Mouse (Mus musculus): ENCODE data around the gene Hivep3. TPM values are rescaled to one million over a fixed set of nuclear protein-coding genes. Genes with fewer than 3 reads are reported as not detected.

The Hivep3 gene
- polyA plus RNA-seq, 1 experiment from 2014 or later: 6.8 TPM

DNA sequence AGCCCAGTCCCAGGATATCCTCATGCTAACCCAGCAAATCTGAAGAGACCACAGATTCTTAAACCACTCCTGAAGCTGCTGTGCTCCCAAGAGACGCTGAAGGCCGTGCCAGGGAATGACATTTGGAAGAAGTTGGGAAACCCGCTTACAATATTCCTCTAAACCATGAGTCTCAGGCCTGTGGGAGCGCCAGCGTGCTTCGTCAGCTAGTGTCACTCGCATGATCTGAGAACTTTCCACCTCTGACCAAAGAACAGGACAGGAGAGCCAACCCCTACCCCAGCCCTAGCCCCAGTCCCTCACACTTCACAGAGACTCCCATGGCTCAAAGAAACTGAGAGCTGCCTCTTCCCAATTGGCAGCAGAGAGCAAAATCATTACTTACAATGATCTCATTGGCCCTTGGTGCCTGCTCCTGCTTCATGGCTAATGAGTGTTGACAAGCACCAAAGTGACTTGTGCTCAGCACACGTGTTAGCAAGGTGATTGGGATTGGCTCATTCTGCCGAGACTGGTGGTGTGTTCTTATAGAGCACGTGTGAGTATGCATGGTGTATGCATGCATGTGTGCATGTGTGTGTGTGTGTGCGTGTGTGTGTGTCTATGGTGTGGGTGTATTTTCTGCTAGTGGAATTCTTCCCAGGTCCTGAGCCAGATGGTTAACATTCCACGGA is 247.6 kb downstream of the Hivep3 start:
- H3K9me3 ChIP-seq (replicated peaks): no peaks in the 10 kb centered on the region
- H3K4me2 ChIP-seq (replicated peaks): no peak overlapping the region
- H3K4me3 ChIP-seq (replicated peaks): no peak overlapping the region
- H3K4me1 ChIP-seq: peaks cover 9% of the 10 kb centered on the region; the same call in 1 of the 2 replicates
- H3K27me3 ChIP-seq: no peaks in the 10 kb centered on the region
- no peak overlapping the region for H3K9ac ChIP-seq
- H3K36me3 ChIP-seq: no peaks in the 10 kb centered on the region
- no peak overlapping the region for H3K27ac ChIP-seq (replicated peaks)
- 72% methylated on average over 12 of the region's 12 CpGs for WGBS
- no peak for ATAC-seq (ENCODE audit: insufficient number of reproducible peaks, low FRiP score, low TSS enrichment, low read depth)

DNA sequence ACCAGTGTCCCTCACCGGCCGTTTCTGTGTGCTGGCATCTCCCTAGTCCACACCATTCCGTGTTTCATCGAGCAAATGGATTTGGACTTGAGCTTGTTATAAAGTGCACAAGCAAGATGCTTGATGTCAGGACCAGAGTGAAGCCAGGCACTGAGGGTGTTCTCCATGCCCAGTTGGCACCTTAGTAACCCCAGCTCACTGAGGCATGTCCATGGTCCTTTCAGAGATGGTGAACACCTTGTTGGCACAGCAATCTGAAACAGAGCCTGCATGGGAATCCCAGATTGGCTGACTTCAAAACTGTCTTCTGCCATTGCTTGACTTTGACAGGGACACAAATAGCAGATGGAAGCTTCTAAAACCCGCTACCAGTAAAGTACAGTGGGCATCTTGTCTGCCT is 252.5 kb downstream of the Hivep3 start:
- no peak overlapping the region for H3K4me3 ChIP-seq (replicated peaks)
- H3K9me3 ChIP-seq (replicated peaks): no peaks in the 10 kb centered on the region
- WGBS: 73% methylated on average over 5 of the region's 5 CpGs
- H3K4me1 ChIP-seq: peaks cover 5% of the 10 kb centered on the region; the same call in 1 of the 2 replicates
- ATAC-seq (ENCODE audit: insufficient number of reproducible peaks, low FRiP score, low TSS enrichment, low read depth): no peak
- no peaks in the 10 kb centered on the region for H3K36me3 ChIP-seq
- H3K9ac ChIP-seq: no peak overlapping the region
- H3K4me2 ChIP-seq (replicated peaks): no peak overlapping the region
- no peak overlapping the region for H3K27ac ChIP-seq (replicated peaks)
- no peaks in the 10 kb centered on the region for H3K27me3 ChIP-seq

DNA sequence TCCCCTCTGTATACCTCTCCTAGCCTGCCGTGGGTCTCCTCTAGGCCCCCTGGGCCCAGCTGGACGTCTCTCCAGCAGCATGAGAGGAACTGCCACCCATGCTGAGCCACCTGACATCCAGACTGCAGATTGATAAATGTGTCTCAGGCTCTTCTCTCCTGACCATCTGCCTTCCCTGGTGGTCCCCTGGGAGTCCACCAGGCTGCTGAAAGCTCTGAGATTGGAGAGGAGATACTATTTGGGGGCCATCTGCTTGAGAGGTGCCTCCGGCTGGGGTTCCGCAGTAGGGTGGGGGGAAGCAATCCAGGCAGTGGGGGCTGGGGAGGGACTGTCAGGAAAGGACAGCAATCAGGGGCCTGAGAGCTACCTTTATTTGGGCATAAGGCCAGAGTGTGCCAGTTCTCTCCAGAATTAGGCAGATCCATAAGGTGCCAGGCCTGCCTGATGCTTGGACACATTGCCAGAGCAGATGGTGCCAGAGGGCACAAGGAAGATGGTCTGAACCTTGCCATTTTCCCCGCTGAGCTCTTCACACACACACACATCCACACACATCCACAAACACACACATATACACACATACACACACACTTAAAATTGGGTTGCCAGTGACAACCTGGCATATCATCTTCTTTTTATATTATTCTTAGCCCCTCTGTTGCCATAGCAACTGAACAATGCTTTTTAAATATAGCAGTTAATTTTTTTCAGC is 253.2 kb downstream of the Hivep3 start:
- Histone ChIP-seq H3K9me3 (replicated peaks) (no peaks in the 10 kb centered on the region), H3K4me3 (replicated peaks) (no peak overlapping the region), H3K27me3 (no peaks in the 10 kb centered on the region), H3K27ac (replicated peaks) (no peak overlapping the region), H3K9ac (no peak overlapping the region), H3K4me1 (no peaks in the 10 kb centered on the region), H3K36me3 (no peaks in the 10 kb centered on the region), H3K4me2 (replicated peaks) (no peak overlapping the region)
- 66% methylated on average over 5 of the region's 5 CpGs for WGBS
- no peak for ATAC-seq (ENCODE audit: insufficient number of reproducible peaks, low FRiP score, low TSS enrichment, low read depth)

DNA sequence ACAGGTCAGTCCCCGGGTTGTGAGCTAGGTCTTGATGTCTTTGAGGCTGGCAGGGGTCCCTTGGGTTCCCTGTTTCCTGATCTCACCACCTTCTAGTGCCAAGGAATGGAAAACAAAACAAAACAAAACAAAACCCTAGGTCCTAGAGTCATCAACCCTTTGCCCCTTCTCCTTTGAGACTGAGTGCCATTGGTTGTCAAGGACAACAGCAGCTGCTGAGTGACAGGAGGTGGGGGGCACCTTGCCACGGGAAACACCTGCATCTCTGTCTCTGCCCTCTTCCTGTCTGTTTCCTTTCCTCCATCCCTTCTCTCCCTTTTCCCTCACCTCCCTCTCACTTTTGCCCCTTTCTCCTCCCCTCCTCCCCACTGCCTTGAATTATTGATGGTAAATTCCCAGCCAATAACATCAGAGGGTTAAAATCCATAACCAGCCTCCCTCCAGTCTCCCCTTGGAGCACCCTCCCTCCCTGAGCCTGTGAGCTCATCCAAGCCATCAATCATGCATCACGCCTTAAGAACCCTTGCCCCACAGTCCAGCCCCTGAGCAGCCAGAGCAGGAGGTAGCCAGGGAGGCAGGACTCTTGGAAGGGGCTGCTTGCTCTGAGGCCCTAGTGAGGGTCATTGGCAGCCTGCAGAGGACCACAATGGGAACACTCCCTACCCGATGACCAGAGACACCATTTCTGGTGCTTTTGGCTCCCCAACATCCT is 253.9 kb downstream of the Hivep3 start:
- no peak overlapping the region for H3K9ac ChIP-seq

DNA sequence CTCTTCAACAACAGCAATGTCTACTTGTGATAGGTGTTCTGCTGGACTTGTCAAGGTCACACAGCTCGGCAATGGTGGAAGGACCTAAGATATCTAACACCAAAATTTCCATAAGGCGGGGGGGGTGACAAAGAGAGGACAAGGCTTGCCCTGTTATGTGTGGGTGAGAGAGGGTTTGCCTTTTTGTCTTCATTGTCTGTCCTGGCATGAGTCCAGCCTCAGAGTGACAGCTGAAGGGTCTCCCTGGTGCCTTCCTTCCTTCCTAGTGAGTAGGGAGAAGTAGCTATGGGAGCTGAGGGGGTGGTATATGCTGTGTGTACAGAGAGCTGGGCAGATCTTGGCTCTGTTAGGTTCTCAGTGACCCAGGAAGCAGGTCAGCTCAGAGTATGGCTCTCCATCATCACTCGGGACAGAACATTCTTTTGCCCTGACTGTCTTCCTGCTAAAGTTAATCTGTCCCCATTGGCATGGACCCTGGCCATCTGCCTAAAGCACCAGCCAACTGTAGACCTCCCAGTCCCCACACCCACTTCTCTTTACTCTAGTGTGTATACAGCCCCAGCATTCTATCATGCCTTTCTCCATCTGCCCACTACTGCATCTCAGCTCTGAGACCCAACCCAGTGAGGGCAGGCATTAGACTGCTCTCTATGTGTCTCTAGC is 255.6 kb downstream of the Hivep3 start:
- H3K4me3 ChIP-seq (replicated peaks): no peak overlapping the region
- H3K27ac ChIP-seq (replicated peaks): no peak overlapping the region
- no peak overlapping the region for H3K9ac ChIP-seq
- H3K9me3 ChIP-seq (replicated peaks): no peaks in the 10 kb centered on the region
- no peak overlapping the region for H3K4me2 ChIP-seq (replicated peaks)
- H3K4me1 ChIP-seq: no peaks in the 10 kb centered on the region
- H3K36me3 ChIP-seq: no peaks in the 10 kb centered on the region
- no peaks in the 10 kb centered on the region for H3K27me3 ChIP-seq
- ATAC-seq (ENCODE audit: insufficient number of reproducible peaks, low FRiP score, low TSS enrichment, low read depth): no peak
- 68% methylated on average over 3 of the region's 3 CpGs for WGBS

More for the DNA sequence above, 253.9 kb downstream of the Hivep3 start:
- Histone ChIP-seq H3K9me3 (replicated peaks) (no peaks in the 10 kb centered on the region), H3K27me3 (no peaks in the 10 kb centered on the region), H3K4me2 (replicated peaks) (no peak overlapping the region), H3K36me3 (no peaks in the 10 kb centered on the region), H3K4me3 (replicated peaks) (no peak overlapping the region), H3K27ac (replicated peaks) (no peak overlapping the region), H3K4me1 (no peaks in the 10 kb centered on the region)
- no peak for ATAC-seq (ENCODE audit: insufficient number of reproducible peaks, low FRiP score, low TSS enrichment, low read depth)
- 43% methylated on average over 4 of the region's 4 CpGs for WGBS

DNA sequence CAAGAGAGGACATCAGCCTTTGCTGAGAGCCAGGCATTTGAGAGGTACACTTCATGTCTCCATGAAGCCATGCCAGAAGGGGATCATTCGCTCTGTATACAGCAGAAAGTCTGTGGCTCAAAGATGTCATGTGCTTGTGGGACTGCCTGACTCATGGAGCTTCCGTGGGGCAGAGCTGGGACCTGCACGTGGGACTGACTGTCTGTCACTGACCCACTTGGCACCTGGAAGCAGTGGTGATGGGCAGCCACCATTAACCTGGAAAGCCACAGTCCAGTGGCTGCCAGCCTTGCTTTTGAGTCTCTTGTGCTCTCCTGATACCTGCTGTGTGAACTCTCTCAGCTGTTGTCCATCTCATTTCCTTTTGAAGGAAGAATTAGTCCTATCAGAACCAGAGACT is 256.8 kb downstream of the Hivep3 start:
- no peaks in the 10 kb centered on the region for H3K27me3 ChIP-seq
- no peak for ATAC-seq (ENCODE audit: insufficient number of reproducible peaks, low FRiP score, low TSS enrichment, low read depth)
- no peaks in the 10 kb centered on the region for H3K4me1 ChIP-seq
- WGBS: 81% methylated on average over 3 of the region's 3 CpGs
- H3K36me3 ChIP-seq: no peaks in the 10 kb centered on the region
- H3K9me3 ChIP-seq (replicated peaks): no peaks in the 10 kb centered on the region
- H3K4me3 ChIP-seq (replicated peaks): no peak overlapping the region
- H3K27ac ChIP-seq (replicated peaks): no peak overlapping the region
- no peak overlapping the region for H3K4me2 ChIP-seq (replicated peaks)
- H3K9ac ChIP-seq: no peak overlapping the region

DNA sequence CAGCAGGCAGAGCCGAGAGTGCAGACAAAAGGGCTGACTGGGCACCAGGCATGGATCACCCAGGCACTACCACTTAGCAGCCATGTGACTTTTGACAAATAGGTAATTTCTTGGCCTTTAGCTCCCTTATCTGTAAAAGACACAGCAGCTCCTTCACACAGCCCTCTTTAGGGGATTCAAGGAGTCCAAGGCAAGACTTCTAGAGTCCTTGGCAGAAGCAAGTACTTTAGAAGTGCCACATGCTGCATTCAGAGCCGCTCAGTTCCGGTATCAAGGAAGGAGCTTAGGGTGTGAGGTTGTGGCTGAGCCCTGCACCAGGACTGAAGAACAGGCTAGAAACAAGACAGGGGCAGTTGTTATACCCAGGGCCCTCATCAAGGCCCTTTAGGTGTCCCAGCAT is 257.3 kb downstream of the Hivep3 start:
- WGBS: 93% methylated on average over 3 of the region's 3 CpGs
- ATAC-seq (ENCODE audit: insufficient number of reproducible peaks, low FRiP score, low TSS enrichment, low read depth): no peak
- no peaks in the 10 kb centered on the region for H3K27me3 ChIP-seq
- no peaks in the 10 kb centered on the region for H3K4me1 ChIP-seq
- H3K27ac ChIP-seq (replicated peaks): no peak overlapping the region
- no peaks in the 10 kb centered on the region for H3K36me3 ChIP-seq
- H3K4me2 ChIP-seq (replicated peaks): no peak overlapping the region
- H3K4me3 ChIP-seq (replicated peaks): no peak overlapping the region
- no peak overlapping the region for H3K9ac ChIP-seq
- H3K9me3 ChIP-seq (replicated peaks): no peaks in the 10 kb centered on the region

DNA sequence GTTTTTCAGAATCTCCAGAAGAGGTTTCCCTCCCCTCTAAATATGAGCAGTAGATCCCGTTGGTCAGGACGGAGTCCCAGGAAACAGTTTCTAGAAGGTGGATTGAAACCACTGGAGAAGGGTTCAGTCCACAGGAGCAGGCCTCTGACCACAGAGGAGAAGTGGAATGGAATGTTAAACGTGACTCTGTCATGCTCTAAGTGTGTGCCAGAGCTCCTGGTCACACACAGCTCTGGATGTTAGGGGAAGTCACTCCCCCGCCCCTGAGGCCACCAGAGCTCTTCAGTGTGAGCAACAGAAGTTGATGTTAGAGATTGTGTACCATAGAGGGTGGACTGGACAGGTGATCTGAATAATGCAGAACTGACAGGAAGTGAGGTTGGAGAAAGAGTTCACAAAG is 258.2 kb downstream of the Hivep3 start:
- H3K36me3 ChIP-seq: no peaks in the 10 kb centered on the region
- no peak overlapping the region for H3K4me2 ChIP-seq (replicated peaks)
- no peaks in the 10 kb centered on the region for H3K27me3 ChIP-seq
- WGBS: 57% methylated on average over 4 of the region's 4 CpGs
- H3K27ac ChIP-seq (replicated peaks): no peak overlapping the region
- ATAC-seq (ENCODE audit: insufficient number of reproducible peaks, low FRiP score, low TSS enrichment, low read depth): no peak
- no peak overlapping the region for H3K9ac ChIP-seq
- H3K4me1 ChIP-seq: no peaks in the 10 kb centered on the region
- H3K4me3 ChIP-seq (replicated peaks): no peak overlapping the region
- H3K9me3 ChIP-seq (replicated peaks): no peaks in the 10 kb centered on the region

DNA sequence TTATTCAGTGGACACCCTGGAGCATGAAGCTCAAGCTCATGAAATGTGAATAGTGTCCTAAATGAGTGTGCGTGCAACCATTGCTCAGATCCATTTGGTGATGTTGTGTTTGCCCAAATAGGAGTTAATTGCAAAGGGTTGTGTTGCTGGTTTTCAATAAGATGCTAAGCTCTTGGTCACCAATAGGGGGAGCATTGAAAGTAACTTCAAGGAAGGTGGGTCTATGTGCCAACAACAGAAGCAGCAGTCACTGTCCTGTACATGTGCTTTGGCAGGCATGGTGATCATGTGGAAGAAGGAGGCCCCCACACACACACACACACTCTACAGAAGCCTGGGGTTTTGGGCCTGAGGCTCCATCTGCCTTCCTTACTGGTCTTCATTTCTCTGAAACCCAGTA is 262.8 kb downstream of the Hivep3 start:
- ATAC-seq (ENCODE audit: insufficient number of reproducible peaks, low FRiP score, low TSS enrichment, low read depth): no peak
- H3K4me3 ChIP-seq (replicated peaks): no peak overlapping the region
- H3K9me3 ChIP-seq (replicated peaks): no peaks in the 10 kb centered on the region
- no peaks in the 10 kb centered on the region for H3K27me3 ChIP-seq
- no peak overlapping the region for H3K4me2 ChIP-seq (replicated peaks)
- WGBS: 89% methylated on average over 1 of the region's 1 CpGs
- H3K9ac ChIP-seq: no peak overlapping the region
- H3K27ac ChIP-seq (replicated peaks): no peak overlapping the region
- no peaks in the 10 kb centered on the region for H3K4me1 ChIP-seq
- H3K36me3 ChIP-seq: no peaks in the 10 kb centered on the region

DNA sequence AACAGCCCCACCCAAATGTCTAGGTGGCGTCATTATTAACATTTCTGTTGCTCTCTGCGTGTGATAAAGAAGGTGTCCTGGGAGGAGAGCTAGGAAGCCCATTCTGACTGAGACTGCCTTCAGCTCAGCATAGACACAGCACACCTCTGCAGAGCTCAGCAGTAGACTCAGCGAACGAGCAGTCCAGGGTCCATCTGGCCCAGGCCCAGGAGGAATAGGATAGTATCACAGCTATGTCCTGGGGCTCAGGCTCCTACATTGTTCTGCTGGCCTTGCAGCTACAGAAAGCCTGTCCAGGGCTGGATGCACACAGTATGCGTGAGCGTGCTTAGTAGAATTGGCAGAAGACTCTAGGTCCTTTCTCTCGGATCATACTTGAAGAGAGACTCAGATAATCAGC is 263.8 kb downstream of the Hivep3 start:
- Histone ChIP-seq H3K4me3 (replicated peaks) (no peak overlapping the region), H3K4me1 (no peaks in the 10 kb centered on the region), H3K27ac (replicated peaks) (no peak overlapping the region), H3K9ac (no peak overlapping the region), H3K36me3 (no peaks in the 10 kb centered on the region), H3K9me3 (replicated peaks) (no peaks in the 10 kb centered on the region), H3K4me2 (replicated peaks) (no peak overlapping the region), H3K27me3 (no peaks in the 10 kb centered on the region)
- WGBS: 87% methylated on average over 7 of the region's 7 CpGs
- no peak for ATAC-seq (ENCODE audit: insufficient number of reproducible peaks, low FRiP score, low TSS enrichment, low read depth)

DNA sequence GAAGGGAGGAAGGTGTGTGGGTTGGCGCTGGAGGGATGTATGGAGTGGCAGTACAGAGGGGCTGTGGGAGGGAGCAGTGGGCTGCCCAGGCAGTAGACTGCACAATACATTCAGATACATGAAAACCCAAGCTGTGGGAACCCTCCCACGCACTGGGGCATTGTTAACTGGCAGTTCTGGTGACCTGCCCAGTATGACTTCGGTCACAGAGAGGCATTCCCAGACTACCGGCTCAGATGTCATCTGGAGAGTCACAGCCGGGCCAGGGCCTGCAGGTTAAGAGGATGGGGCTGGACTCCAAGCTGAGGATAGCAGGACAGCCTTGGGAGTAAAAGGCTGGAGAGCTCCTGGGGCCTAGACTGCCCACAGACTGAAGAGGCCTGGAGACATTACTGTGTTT is 265.3 kb downstream of the Hivep3 start:
- 64% methylated on average over 5 of the region's 5 CpGs for WGBS
- Histone ChIP-seq H3K4me3 (replicated peaks) (no peak overlapping the region), H3K27me3 (no peaks in the 10 kb centered on the region), H3K36me3 (no peaks in the 10 kb centered on the region), H3K27ac (replicated peaks) (no peak overlapping the region), H3K9ac (no peak overlapping the region), H3K9me3 (replicated peaks) (no peaks in the 10 kb centered on the region), H3K4me1 (no peaks in the 10 kb centered on the region), H3K4me2 (replicated peaks) (no peak overlapping the region)
- no peak for ATAC-seq (ENCODE audit: insufficient number of reproducible peaks, low FRiP score, low TSS enrichment, low read depth)

Measured in embryonic facial prominence, embryonic 15.5 days (tissue).